Mouse (Mus musculus): ENCODE data around the gene Large1. TPM values are rescaled to one million over a fixed set of nuclear protein-coding genes. Genes with fewer than 3 reads are reported as not detected.
"Not testable (repeated sequence)": the region's sequence is repeated elsewhere in the genome, so short reads cannot be mapped to it uniquely, and the experiment has no call there.

Large1 gene
- polyA plus RNA-seq, 1 experiment from 2014 or later, result 13.4 TPM

DNA sequence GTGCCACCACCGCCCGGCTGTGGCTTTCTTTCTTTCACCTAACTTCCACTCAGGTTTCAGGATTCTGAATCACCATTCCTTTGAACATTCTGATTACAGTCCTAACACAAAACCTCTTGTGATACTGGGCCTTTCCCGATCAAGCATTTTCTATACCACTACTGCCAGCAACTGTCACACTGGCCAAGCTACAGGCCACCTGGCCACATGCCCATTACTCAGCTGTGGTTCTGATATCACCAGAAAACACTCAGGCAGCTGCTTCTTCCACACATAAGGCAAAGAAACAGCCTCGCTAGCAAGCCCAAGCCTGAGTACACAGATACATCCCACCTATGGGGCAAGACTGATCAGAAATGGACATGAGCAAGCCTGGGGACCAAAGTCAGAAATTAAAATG, 71.3 kb downstream of the Large1 start:
- no peak overlapping the region for H3K4me3 ChIP-seq (ENCODE audit: low read depth, low read length)
- H3K9ac ChIP-seq (ENCODE audit: low read depth, low read length), result no peak overlapping the region
- ATAC-seq (ENCODE audit: low FRiP score), result no peak
- no peaks in the 10 kb centered on the region for H3K36me3 ChIP-seq (ENCODE audit: control insufficient read depth, insufficient read depth, low read length)
- no peaks in the 10 kb centered on the region for H3K27me3 ChIP-seq (ENCODE audit: control insufficient read depth, insufficient read depth, low read length)
- no peak for DNase-seq (ENCODE audit: low spot score)
- no peaks in the 10 kb centered on the region for H3K4me1 ChIP-seq (replicated peaks; ENCODE audit: control insufficient read depth, insufficient read depth, low read length)
- 93% methylated on average over 4 of the region's 4 CpGs for WGBS
- H3K4me2 ChIP-seq (replicated peaks; ENCODE audit: low read depth, low read length), result no peak overlapping the region
- H3K9me3 ChIP-seq (ENCODE audit: control insufficient read depth, low read length), result no peaks in the 10 kb centered on the region
- H3K27ac ChIP-seq (ENCODE audit: low read depth, low read length), result no peak overlapping the region

DNA sequence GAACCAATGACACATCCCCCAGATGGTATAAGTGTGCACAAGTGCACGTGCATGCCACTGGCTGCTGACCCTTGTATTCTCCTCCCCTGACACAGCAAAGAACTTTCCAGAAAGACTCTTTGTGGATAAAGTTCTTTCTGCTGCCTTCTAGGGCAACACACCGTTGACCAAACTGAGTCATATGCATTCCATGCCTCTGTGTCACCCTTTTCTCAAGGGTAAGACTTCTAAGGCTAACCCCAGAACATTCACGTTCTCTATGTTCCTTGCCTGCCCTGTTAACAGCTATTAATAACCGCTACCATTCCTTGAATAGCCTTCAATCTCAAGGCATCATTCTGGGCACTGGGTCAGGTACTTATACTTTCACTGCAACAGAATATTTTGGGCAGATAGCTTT, 77.3 kb downstream of the Large1 start:
- Histone ChIP-seq H3K9me3 (ENCODE audit: control insufficient read depth, low read length) (no peaks in the 10 kb centered on the region), H3K4me2 (replicated peaks; ENCODE audit: low read depth, low read length) (no peak overlapping the region), H3K36me3 (ENCODE audit: control insufficient read depth, insufficient read depth, low read length) (no peaks in the 10 kb centered on the region), H3K4me1 (replicated peaks; ENCODE audit: control insufficient read depth, insufficient read depth, low read length) (no peaks in the 10 kb centered on the region), H3K27ac (ENCODE audit: low read depth, low read length) (no peak overlapping the region), H3K4me3 (ENCODE audit: low read depth, low read length) (no peak overlapping the region), H3K9ac (ENCODE audit: low read depth, low read length) (no peak overlapping the region), H3K27me3 (ENCODE audit: control insufficient read depth, insufficient read depth, low read length) (no peaks in the 10 kb centered on the region)
- 91% methylated on average over 4 of the region's 4 CpGs for WGBS
- ATAC-seq (ENCODE audit: low FRiP score) (no peak), DNase-seq (ENCODE audit: low spot score) (no peak)

GRCm38 (mm10) chr8:73275445-73275844, 77.9 kb downstream of the Large1 start:
- not testable (repeated sequence) for H3K27me3 ChIP-seq (ENCODE audit: control insufficient read depth, insufficient read depth, low read length); H3K27ac ChIP-seq (ENCODE audit: low read depth, low read length); H3K9me3 ChIP-seq (ENCODE audit: control insufficient read depth, low read length); ATAC-seq (ENCODE audit: low FRiP score); H3K9ac ChIP-seq (ENCODE audit: low read depth, low read length); H3K4me2 ChIP-seq (replicated peaks; ENCODE audit: low read depth, low read length); DNase-seq (ENCODE audit: low spot score); H3K4me1 ChIP-seq (replicated peaks; ENCODE audit: control insufficient read depth, insufficient read depth, low read length); H3K4me3 ChIP-seq (ENCODE audit: low read depth, low read length); H3K36me3 ChIP-seq (ENCODE audit: control insufficient read depth, insufficient read depth, low read length)
- 87% methylated on average over 4 of the region's 4 CpGs for WGBS

DNA sequence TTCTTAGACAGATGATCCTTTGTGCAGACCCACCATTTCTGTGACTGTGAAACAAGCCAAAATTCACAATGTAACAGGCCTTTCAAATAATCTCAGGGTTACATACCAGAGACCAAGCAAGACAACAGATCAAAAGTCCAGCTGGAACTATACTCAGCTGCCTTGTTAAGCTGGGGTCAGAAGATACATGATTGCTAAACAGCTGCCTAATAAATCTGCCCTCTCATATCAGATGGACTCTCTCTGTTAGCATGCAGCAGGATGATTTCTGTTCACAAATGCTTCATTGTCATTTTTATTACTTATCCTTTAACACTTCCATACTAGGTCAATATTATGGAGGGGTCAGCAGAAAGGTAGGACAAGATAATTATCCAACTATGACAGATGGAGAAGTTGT, 80.2 kb downstream of the Large1 start:
- no peak for ATAC-seq (ENCODE audit: low FRiP score)
- Histone ChIP-seq H3K27ac (ENCODE audit: low read depth, low read length) (no peak overlapping the region), H3K9ac (ENCODE audit: low read depth, low read length) (no peak overlapping the region)

GRCm38 (mm10) chr8:73270991-73271390, 82.3 kb downstream of the Large1 start:
- H3K4me2 ChIP-seq (replicated peaks; ENCODE audit: low read depth, low read length), result no peak overlapping the region
- no peak overlapping the region for H3K9ac ChIP-seq (ENCODE audit: low read depth, low read length)
- ATAC-seq (ENCODE audit: low FRiP score) (no peak), DNase-seq (ENCODE audit: low spot score) (no peak)
- H3K4me3 ChIP-seq (ENCODE audit: low read depth, low read length), result no peak overlapping the region
- H3K27ac ChIP-seq (ENCODE audit: low read depth, low read length), result no peak overlapping the region
- no peaks in the 10 kb centered on the region for H3K9me3 ChIP-seq (ENCODE audit: control insufficient read depth, low read length)
- no peaks in the 10 kb centered on the region for H3K36me3 ChIP-seq (ENCODE audit: control insufficient read depth, insufficient read depth, low read length)
- H3K27me3 ChIP-seq (ENCODE audit: control insufficient read depth, insufficient read depth, low read length), result no peaks in the 10 kb centered on the region
- H3K4me1 ChIP-seq (replicated peaks; ENCODE audit: control insufficient read depth, insufficient read depth, low read length), result no peaks in the 10 kb centered on the region

More for the DNA sequence above, 80.2 kb downstream of the Large1 start:
- H3K36me3 ChIP-seq (ENCODE audit: control insufficient read depth, insufficient read depth, low read length), result no peaks in the 10 kb centered on the region
- no peak overlapping the region for H3K4me2 ChIP-seq (replicated peaks; ENCODE audit: low read depth, low read length)
- no peak overlapping the region for H3K4me3 ChIP-seq (ENCODE audit: low read depth, low read length)
- no peaks in the 10 kb centered on the region for H3K9me3 ChIP-seq (ENCODE audit: control insufficient read depth, low read length)
- no peaks in the 10 kb centered on the region for H3K4me1 ChIP-seq (replicated peaks; ENCODE audit: control insufficient read depth, insufficient read depth, low read length)
- DNase-seq (ENCODE audit: low spot score), result no peak
- H3K27me3 ChIP-seq (ENCODE audit: control insufficient read depth, insufficient read depth, low read length), result no peaks in the 10 kb centered on the region

- H3K36me3 ChIP-seq (ENCODE audit: control insufficient read depth, insufficient read depth, low read length), result no peaks in the 10 kb centered on the region
- H3K9ac ChIP-seq (ENCODE audit: low read depth, low read length), result no peak overlapping the region
- no peaks in the 10 kb centered on the region for H3K4me1 ChIP-seq (replicated peaks; ENCODE audit: control insufficient read depth, insufficient read depth, low read length)
- WGBS, result 93% methylated on average over 2 of the region's 2 CpGs
- H3K27me3 ChIP-seq (ENCODE audit: control insufficient read depth, insufficient read depth, low read length), result no peaks in the 10 kb centered on the region
- H3K4me2 ChIP-seq (replicated peaks; ENCODE audit: low read depth, low read length), result no peak overlapping the region
- no peak overlapping the region for H3K4me3 ChIP-seq (ENCODE audit: low read depth, low read length)
- DNase-seq (ENCODE audit: low spot score), result no peak
- ATAC-seq (ENCODE audit: low FRiP score), result no peak
- 0 out of 2 replicates have a peak, but pooled peaks cover 3% of the 10 kb centered on the region for H3K9me3 ChIP-seq (ENCODE audit: control insufficient read depth, low read length)
- H3K27ac ChIP-seq (ENCODE audit: low read depth, low read length), result no peak overlapping the region
Measured at GRCm38 (mm10) chr8:73257981-73258380, 95.4 kb downstream of the Large1 start.

- H3K27me3 ChIP-seq (ENCODE audit: control insufficient read depth, insufficient read depth, low read length), result no peaks in the 10 kb centered on the region
- WGBS, result 94% methylated on average over 3 of the region's 3 CpGs
- no peaks in the 10 kb centered on the region for H3K36me3 ChIP-seq (ENCODE audit: control insufficient read depth, insufficient read depth, low read length)
- DNase-seq (ENCODE audit: low spot score), result no peak
- no peaks in the 10 kb centered on the region for H3K9me3 ChIP-seq (ENCODE audit: control insufficient read depth, low read length)
- no peak overlapping the region for H3K27ac ChIP-seq (ENCODE audit: low read depth, low read length)
- no peak overlapping the region for H3K9ac ChIP-seq (ENCODE audit: low read depth, low read length)
- H3K4me3 ChIP-seq (ENCODE audit: low read depth, low read length), result no peak overlapping the region
- ATAC-seq (ENCODE audit: low FRiP score), result no peak
- no peaks in the 10 kb centered on the region for H3K4me1 ChIP-seq (replicated peaks; ENCODE audit: control insufficient read depth, insufficient read depth, low read length)
- no peak overlapping the region for H3K4me2 ChIP-seq (replicated peaks; ENCODE audit: low read depth, low read length)
Measured at GRCm38 (mm10) chr8:73244186-73244585, 109.2 kb downstream of the Large1 start.

DNA sequence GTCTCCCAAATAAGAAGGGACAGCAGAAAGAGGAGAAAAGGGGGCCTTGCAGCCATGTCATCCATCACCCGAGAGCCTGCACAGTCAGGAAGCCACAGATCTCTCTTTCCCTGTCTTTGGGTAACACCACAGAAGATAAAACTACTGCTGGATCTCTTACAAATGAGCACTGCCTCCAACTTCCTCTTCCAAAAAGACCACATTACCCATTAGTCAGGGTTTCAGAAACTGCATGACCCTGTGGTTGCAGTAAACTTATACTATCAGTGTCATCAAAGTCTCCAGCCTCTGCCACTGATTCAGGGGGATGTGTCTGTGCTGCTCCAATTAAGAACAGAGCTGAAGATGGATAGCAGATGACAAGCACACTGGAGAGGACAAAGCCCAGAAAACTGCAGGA, 111.3 kb downstream of the Large1 start:
- Histone ChIP-seq H3K36me3 (ENCODE audit: control insufficient read depth, insufficient read depth, low read length) (no peaks in the 10 kb centered on the region), H3K4me1 (replicated peaks; ENCODE audit: control insufficient read depth, insufficient read depth, low read length) (no peaks in the 10 kb centered on the region), H3K9me3 (ENCODE audit: control insufficient read depth, low read length) (no peaks in the 10 kb centered on the region), H3K4me3 (ENCODE audit: low read depth, low read length) (no peak overlapping the region), H3K27ac (ENCODE audit: low read depth, low read length) (no peak overlapping the region), H3K9ac (ENCODE audit: low read depth, low read length) (no peak overlapping the region), H3K4me2 (replicated peaks; ENCODE audit: low read depth, low read length) (no peak overlapping the region), H3K27me3 (ENCODE audit: control insufficient read depth, insufficient read depth, low read length) (no peaks in the 10 kb centered on the region)
- no peak for DNase-seq (ENCODE audit: low spot score)
- ATAC-seq (ENCODE audit: low FRiP score), result no peak
- WGBS, result 80% methylated on average over 1 of the region's 1 CpGs

DNA sequence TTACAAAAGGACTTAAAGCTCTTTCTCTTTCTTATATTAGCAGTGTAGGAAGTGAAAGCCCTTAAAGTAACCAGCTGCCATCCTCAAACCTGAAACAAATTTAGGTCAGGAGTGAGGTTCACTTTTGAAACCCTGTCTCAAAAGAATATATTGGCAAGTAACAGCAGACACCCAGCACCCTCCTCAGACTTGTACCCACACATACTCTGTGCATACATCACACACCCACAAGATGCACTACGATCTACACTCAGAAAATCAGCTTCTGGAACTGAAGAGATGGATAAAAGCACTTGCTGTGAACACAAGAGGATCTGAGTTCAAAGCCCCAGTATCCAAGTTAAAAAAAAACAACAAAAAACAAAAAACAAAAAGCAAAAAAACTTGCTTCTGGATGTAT, 119.1 kb downstream of the Large1 start:
- Histone ChIP-seq H3K9me3 (ENCODE audit: control insufficient read depth, low read length) (no peaks in the 10 kb centered on the region), H3K4me2 (replicated peaks; ENCODE audit: low read depth, low read length) (no peak overlapping the region), H3K36me3 (ENCODE audit: control insufficient read depth, insufficient read depth, low read length) (no peaks in the 10 kb centered on the region), H3K4me1 (replicated peaks; ENCODE audit: control insufficient read depth, insufficient read depth, low read length) (no peaks in the 10 kb centered on the region), H3K9ac (ENCODE audit: low read depth, low read length) (no peak overlapping the region), H3K27ac (ENCODE audit: low read depth, low read length) (no peak overlapping the region), H3K4me3 (ENCODE audit: low read depth, low read length) (no peak overlapping the region), H3K27me3 (ENCODE audit: control insufficient read depth, insufficient read depth, low read length) (no peaks in the 10 kb centered on the region)
- DNase-seq (ENCODE audit: low spot score) (no peak), ATAC-seq (ENCODE audit: low FRiP score) (no peak)
- WGBS, result 86% methylated on average over 1 of the region's 1 CpGs

Measured in hindbrain, embryonic 11.5 days (tissue).